Comparison of ENCODE assay signal across 30 mouse cellular contexts in genomic region chr8:124526261-124526660, GRCm38 (mm10). TPM values are rescaled to one million over a fixed set of nuclear protein-coding genes. Genes with fewer than 3 reads are reported as not detected.
DNase-seq lines count a peak whose midpoint lies in the region; TF ChIP-seq lines count a peak whose summit lies in the region.
"Had no signal": no experiment of that assay in that cellular context is flagged by ENCODE, and none has a peak within 500 bp of the region (broad histone marks: within the 10 kb centered on the region; RNA-seq: fewer than 3 reads in every experiment).

No protein-coding gene starts in this region.

- no peak overlapping the region for H3K27ac ChIP-seq in gastrocnemius, adult 2 months
- H3K27ac ChIP-seq: embryonic facial prominence, embryonic 10.5 days; embryonic facial prominence, embryonic 13.5 days; forebrain, embryonic 12.5 days; forebrain, embryonic 15.5 days; heart, embryonic 10.5 days; heart, embryonic 13.5 days; hindbrain, embryonic 14.5 days; hindbrain, postnatal 0 days had no signal

- TF ChIP-seq CTCF in gastrocnemius, adult 2 months (IDR thresholded peaks at IDR 0.05): no peak
- no peak for TF ChIP-seq CTCF in lung, adult 2 months (IDR thresholded peaks at IDR 0.05; ENCODE audit: insufficient read depth, low read length)

- 88% methylated on average over 11 of the region's 11 CpGs for WGBS in lung, adult 2 months

- H3K4me1 ChIP-seq in lung, adult 2 months (ENCODE audit: control insufficient read depth, insufficient read depth, low read length): peaks cover 4% of the 10 kb centered on the region; the same call in 1 of the 2 replicates

- H3K4me3 ChIP-seq in gastrocnemius, adult 2 months: no peak overlapping the region
- no peak overlapping the region for H3K4me3 ChIP-seq in lung, adult 2 months (replicated peaks; ENCODE audit: extremely low read depth, low read depth, low read length)
- H3K4me3 ChIP-seq: embryonic facial prominence, embryonic 10.5 days; embryonic facial prominence, embryonic 13.5 days; erythroblast, embryonic 14.5 days; forebrain, embryonic 12.5 days; forebrain, embryonic 15.5 days; heart, embryonic 10.5 days; heart, embryonic 13.5 days had no signal

- intact Hi-C loops in gastrocnemius, adult 2 months (cut with DNase I): no loop called here

- peak; percentile 9 for DNase-seq in adrenal gland, adult 2 months
- DNase-seq in adrenal gland, adult 18-20 months (ENCODE audit: low spot score in 2 of 2): no peak
- peak; percentile 15 for DNase-seq in gastrocnemius, adult 2 months
- DNase-seq in gastrocnemius, postnatal 4 days (ENCODE audit: low spot score in 2 of 2): no peak
- DNase-seq in lung, postnatal 10 days: peak; percentile 13
- no peak for DNase-seq in lung, adult 2 months
- DNase-seq: cerebellum, adult 11-12 months; cerebellum, adult 8-10 months; cerebellum, postnatal 10 days; cerebellum, postnatal 36 days; embryo, embryonic 11 days; gastrocnemius, postnatal 10 days; gastrocnemius, postnatal 36 days; heart, adult 18-20 months; heart, postnatal 14 days; heart, postnatal 4 days had no signal

- no peak for TF ChIP-seq POLR2A in lung, adult 2 months (IDR thresholded peaks at IDR 0.05; ENCODE audit: borderline replicate concordance, extremely low read depth, low read depth, low read length)

RNA-seq across cellular contexts. Expression of gene Cog2, which starts 5.7 kb away (rescaled TPM):
- total RNA-seq in adrenal gland, adult 2 months (2021): 10 to 100 TPM; 38.2 to 41.8 TPM
- polyA plus RNA-seq in adrenal gland, adult 2 months (2012; rRNA removed): 12.9 and 13.8 TPM in 2 replicates
- 10 to 100 TPM; 43.9 to 46.5 TPM for total RNA-seq in adrenal gland, adult 18-20 months (2021)
- 10 to 100 TPM; 17.1 to 17.7 TPM for total RNA-seq in gastrocnemius, adult 2 months (2021)
- 10 to 100 TPM; 29.3 to 33.9 TPM for total RNA-seq in gastrocnemius, postnatal 4 days (2021)
- polyA plus RNA-seq in lung, adult 2 months (2012; rRNA removed): 14.5 and 17.9 TPM in 2 replicates

RNA-seq across cellular contexts. Expression of gene Agt, which starts 43.2 kb away (rescaled TPM):
- total RNA-seq in adrenal gland, adult 2 months (2021): 10 to 100 TPM in 1 of 2 experiments, 1 to 10 TPM in 1; 4.1 to 12.3 TPM
- polyA plus RNA-seq in adrenal gland, adult 2 months (2012; rRNA removed): 17.3 and 19.6 TPM in 2 replicates
- 10 to 100 TPM in 1 of 2 experiments, 1 to 10 TPM in 1; 1.8 to 11.9 TPM for total RNA-seq in adrenal gland, adult 18-20 months (2021)
- 10 to 100 TPM; 12.0 to 18.0 TPM for total RNA-seq in gastrocnemius, adult 2 months (2021)
- total RNA-seq in gastrocnemius, postnatal 4 days (2021): 10 to 100 TPM; 28.5 to 37.1 TPM
- polyA plus RNA-seq in lung, adult 2 months (2012; rRNA removed): 4.7 and 6.1 TPM in 2 replicates
- total RNA-seq: ES-E14 had no signal
- polyA plus RNA-seq: activated CD4-positive, CD25-positive, alpha-beta regulatory T cell, adult 4 months; forebrain, embryonic 12.5 days; inflammation-experienced regulatory T-cells, adult 6 months had no signal

RNA-seq across cellular contexts. Expression of gene Capn9, which starts 49.6 kb away (rescaled TPM):
- under 1 TPM in 1 of 2 experiments, not detected in 1; 0.26 TPM for total RNA-seq in adrenal gland, adult 2 months (2021)
- 0.11 and 0.12 TPM in 2 replicates for polyA plus RNA-seq in adrenal gland, adult 2 months (2012; rRNA removed)
- under 1 TPM in 1 of 2 experiments, not detected in 1; 0.36 TPM for total RNA-seq in adrenal gland, adult 18-20 months (2021)
- not detected for total RNA-seq in gastrocnemius, adult 2 months (2021)
- not detected for total RNA-seq in gastrocnemius, postnatal 4 days (2021)
- 0.12 and 0.20 TPM in 2 replicates for polyA plus RNA-seq in lung, adult 2 months (2012; rRNA removed)
- total RNA-seq: ES-E14; gastrocnemius, postnatal 10 days; gastrocnemius, postnatal 36 days; heart, adult 18-20 months; hindbrain, postnatal 0 days had no signal
- polyA plus RNA-seq: activated CD4-positive, CD25-positive, alpha-beta regulatory T cell, adult 4 months; brain, embryonic 14.5 days; embryonic facial prominence, embryonic 10.5 days; erythroblast, embryonic 14.5 days; heart, embryonic 10.5 days; hindbrain, embryonic 11.5 days; inflammation-experienced regulatory T-cells, adult 6 months had no signal

Comparison
In these comparisons a context has a peak if more than half of its experiments do, and no peak if none do; other contexts are left out.
1. DNase-seq: peak in adrenal gland, adult 2 months (single experiment), gastrocnemius, adult 2 months (single experiment) and lung, postnatal 10 days (single experiment); none in adrenal gland, adult 18-20 months (0 of 2), gastrocnemius, postnatal 4 days (0 of 2) and lung, adult 2 months (single experiment).